Mouse (Mus musculus) left cerebral cortex, postnatal 14 days (tissue): ENCODE results near the gene Pax7. TPM values are rescaled to one million over a fixed set of nuclear protein-coding genes. Genes with fewer than 3 reads are reported as not detected.

Experiments
- DNase-seq, 2 experiments: peaks; one replicate each; pipeline ENCODE4 v3.0.0; 2021 to 2022; ENCODE audit warnings: low spot score in 2 of 2, mixed read lengths in 1 of 2
- intact Hi-C: fragments of 180-260 bp; cut with DNase I; formaldehyde crosslinking; loops from one replicate; pipeline ENCODE4 v1.15.1; 2025
- total RNA-seq, 2 experiments: library from RNA; stranded (reverse); gene quantifications; 2 replicates each; pipeline ENCODE4 v1.2.3; 2021

Gene Pax7
- total RNA-seq, 2 experiments from 2014 or later = not detected

- intact Hi-C loops = no loop called here
- no peak for DNase-seq
Measured at GRCm38 (mm10) chr4:139771125-139771631, 62.1 kb downstream of the Pax7 start.

DNA sequence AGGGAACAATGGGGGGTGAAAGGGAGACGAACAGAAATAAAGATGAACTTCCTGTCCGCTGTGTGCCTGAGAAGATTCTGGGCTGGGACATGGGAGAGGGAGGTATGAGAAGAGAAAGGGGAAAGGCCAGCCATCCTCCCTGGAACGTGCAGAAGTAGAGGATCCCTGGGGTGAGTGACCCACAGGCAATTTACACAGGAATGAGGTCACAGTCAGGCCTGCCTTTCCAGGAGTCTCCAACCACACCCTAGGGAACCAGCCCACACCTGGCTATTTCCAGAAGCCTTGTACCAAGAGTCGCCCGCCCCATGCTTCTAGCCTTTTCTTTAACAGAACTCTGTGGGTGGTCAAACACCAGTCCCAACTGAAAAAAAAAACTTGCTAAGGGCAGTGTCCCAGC is 65.5 kb downstream of the Pax7 start:
- intact Hi-C loops = no loop called here
- DNase-seq = no peak

DNA sequence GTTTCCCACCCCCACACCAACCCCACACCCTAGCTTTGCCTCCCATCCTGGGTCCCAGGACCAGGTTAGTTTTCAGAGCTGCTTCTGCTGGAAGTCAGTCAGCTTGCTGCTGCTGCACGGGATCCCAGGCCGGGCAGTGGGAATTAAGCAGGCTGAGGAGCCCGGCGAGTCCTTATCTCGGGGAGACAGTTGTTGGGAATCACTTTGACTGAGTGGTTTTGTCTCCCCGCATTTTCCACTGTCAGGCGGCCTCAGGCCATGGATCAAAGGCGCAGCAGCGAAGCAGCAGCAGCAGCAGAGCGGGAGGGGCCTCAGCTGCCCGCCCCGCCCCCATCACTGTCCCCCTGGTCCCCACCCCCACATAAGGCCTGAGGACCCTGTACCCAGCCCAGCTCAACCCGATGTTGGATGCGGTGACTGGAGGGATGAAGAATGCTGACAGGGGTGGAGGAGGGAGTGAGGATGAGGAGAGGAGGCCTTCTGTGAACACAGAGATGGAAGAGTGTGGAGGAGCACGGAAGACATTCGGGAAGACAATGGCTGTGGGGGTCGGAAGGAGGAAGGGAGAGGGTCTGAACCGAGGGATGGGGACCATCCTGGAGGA is 66.1 kb downstream of the Pax7 start:
- no peak for DNase-seq
- intact Hi-C loops = no loop called here

GRCm38 (mm10) chr4:139761911-139762310 is 71.4 kb downstream of the Pax7 start:
- intact Hi-C loops = no loop called here

GRCm38 (mm10) chr4:139760736-139761135 is 72.6 kb downstream of the Pax7 start:
- intact Hi-C loops = no loop called here
- DNase-seq = no peak

More at GRCm38 (mm10) chr4:139761911-139762310, 71.4 kb downstream of the Pax7 start:
- no peak for DNase-seq

DNA sequence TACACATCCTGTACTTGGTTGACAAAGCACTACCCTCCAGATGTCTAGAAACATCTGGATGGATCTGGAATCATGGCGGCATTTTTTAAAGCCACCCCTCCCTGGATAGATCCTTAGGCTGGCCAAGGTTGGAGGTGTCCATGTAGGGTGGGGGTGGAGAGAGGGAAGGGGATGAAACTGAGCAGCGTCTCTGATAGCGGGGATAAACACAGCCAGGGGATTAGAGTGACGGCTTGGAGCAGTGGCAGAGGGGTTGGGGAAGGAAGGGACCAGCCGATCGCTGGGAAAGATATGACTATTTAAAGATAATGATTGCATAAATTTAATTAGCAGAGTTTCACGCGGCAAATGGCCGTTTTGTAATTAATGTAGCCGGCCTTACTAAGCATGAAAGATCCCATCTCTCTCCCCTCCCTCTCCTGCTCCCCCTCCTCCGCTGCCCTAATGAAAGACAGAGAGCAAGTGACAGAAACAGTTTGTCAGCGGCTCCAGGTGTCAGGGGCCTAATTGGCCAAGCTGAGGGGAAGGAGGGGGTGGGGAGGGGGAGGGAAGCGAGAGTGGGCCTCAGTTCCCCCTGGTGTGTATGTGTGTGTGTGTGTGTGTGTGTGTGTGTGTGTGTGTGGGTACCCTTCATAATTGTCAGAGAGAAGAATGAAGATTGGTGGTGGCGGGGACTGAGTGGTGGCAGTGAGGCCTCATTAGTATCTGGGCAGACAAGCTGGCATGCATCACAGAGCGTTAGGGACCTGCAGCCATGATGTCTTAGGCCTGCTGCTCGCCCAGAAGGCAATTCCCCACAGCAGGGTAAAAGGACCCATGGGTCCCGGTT is 74.6 kb downstream of the Pax7 start:
- DNase-seq = no peak
- intact Hi-C loops = no loop called here

DNA sequence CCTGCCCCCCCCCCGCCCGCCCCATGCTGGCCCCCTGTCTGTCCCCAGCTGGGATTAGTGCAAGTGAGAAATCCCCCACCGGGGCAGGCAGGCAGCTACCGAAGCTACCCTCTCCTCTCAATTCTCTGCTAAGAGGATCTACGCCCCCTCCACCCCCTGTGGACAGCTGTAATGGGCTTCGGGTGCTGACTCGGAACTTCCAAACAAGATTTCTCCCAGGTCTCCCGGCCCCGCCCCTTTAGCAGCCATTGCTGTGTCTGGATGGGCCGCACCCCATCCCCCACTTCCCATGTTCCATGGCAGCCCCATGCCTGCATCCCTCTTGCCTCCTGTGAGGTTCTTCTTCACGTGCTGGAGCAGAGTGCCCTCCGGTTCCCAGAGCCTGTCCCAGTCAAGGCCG is 76.4 kb downstream of the Pax7 start:
- no peak for DNase-seq
- intact Hi-C loops = no loop called here

- DNase-seq = no peak
- intact Hi-C loops = loop anchor here (5.0 kb wide), 1 partner anchor 53 kb away; no protein-coding TSS in a partner anchor
Measured at GRCm38 (mm10) chr4:139754148-139754710, 79.1 kb downstream of the Pax7 start.

DNA sequence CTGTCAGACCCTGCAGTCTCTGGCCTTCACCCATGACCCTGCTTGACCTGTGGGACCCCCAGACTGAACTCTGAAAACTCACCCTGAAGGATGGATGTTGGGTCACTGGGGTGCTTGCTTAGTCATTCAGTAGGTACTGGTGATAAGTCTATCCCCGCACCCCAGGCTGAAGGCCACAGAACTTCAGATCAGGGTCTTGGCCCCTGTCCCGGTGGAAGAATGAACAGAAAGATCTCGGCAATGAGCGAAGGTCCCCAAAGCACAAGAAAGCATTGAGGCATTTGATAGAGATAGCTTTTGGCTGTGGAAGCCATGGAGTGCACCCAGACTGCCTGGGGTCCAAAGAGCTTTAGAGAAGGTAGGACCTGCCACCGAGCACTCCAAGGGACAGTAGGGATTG is 82.4 kb downstream of the Pax7 start:
- no peak for DNase-seq
- intact Hi-C loops = loop anchor here (5.0 kb wide), 1 partner anchor 56 kb away; no protein-coding TSS in a partner anchor

DNA sequence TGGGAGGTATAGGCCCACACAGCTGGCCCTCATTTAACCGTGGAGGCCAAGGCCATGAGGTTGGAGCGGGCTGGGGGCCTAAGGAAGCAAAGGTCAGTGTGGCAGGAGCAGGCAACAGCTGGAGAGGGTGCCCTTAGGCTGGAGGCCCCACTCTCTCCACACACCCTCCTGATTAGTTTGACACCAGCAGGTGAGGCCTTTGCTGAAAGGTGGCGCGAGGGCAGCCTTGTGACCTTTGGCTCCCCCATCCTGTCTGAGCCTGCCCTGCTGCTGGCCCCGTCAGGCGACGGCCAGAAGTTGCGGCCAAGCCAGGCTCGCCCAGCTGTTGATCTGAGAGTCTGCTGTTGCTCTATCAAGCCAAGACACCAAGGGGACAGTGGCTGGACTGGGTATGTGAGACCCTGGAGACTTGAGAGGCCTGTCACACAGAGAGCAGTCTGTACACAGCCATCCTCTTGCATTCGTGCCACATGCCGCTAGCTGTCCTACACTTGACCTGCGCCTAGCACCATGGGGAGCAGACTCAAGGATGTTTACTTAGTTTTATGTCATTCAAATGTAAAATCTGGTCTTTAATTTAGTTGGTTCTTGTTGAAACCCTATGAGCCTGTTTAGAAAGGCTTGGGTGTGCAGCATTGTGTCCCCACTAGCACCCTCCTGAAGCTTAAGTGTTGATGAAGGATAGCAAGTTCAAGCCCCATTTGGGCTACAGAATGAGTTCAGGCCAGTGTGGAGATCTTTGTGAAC is 86.0 kb downstream of the Pax7 start:
- no peak for DNase-seq
- intact Hi-C loops = no loop called here

DNA sequence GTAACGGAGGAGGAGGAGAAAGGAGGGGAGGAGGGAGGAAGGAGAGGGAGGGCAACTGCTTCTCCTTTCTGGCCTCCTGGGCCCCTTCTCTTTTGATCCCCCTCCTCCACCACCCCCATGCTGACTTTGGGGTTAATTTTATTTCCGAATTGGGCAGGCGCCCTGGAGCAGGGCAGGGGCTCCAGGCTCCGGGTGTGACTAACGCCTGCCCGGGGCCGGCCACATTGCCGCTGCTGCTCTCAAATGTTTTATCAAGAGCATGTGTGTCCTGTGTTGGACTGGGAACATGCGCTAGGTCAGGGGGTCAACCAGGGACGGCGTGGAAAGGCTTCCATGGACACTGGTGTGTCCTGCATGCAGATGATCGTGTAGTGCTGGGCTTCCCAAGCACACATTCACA is 87.2 kb downstream of the Pax7 start:
- DNase-seq = no peak
- intact Hi-C loops = no loop called here

- intact Hi-C loops = no loop called here
- no peak for DNase-seq
Measured at GRCm38 (mm10) chr4:139744765-139745395, 88.4 kb downstream of the Pax7 start.

DNA sequence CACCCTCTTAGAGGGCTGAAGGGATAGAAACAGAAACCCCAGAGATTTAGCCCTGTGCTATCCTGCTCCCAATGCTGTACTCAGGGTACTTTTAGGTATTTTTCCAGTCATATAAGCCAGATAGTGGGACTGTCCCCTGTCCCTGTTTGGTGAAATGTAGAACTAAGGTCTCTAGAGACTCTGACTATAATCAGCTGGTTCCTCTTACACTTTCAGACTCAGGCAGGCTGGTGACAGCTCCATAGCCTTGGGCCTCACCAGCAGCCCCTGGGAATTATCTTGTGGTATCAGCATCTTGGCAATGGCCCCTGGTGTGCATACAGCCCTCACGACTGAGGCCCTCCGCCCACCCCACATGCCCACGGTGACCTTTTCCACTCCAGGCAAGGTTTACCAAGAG is 89.7 kb downstream of the Pax7 start:
- intact Hi-C loops = no loop called here

GRCm38 (mm10) chr4:139737035-139737434 is 96.3 kb downstream of the Pax7 start:
- intact Hi-C loops = no loop called here
- DNase-seq = peak; percentile 73 to 85

More for the DNA sequence above, 89.7 kb downstream of the Pax7 start:
- no peak for DNase-seq

DNA sequence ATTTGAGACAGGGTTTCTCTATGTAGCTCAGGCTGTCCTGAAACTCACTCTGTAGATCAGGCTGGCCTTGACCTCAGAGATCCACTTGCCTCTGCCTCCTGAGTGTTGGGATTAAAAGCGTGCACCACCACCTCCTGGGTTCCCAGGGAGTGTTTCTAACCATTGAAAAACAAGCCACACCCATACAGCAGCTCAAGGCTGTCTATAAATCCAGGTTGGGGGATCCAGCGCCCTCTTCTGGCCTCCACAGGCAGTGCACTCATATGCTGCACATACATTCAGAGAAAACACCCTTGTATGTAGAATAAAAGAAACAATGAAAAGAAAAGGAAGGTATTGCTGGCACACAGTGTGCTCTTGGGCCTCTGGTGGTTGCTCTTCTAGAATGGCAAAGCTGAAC is 106.2 kb downstream of the Pax7 start:
- DNase-seq = no peak
- intact Hi-C loops = no loop called here

DNA sequence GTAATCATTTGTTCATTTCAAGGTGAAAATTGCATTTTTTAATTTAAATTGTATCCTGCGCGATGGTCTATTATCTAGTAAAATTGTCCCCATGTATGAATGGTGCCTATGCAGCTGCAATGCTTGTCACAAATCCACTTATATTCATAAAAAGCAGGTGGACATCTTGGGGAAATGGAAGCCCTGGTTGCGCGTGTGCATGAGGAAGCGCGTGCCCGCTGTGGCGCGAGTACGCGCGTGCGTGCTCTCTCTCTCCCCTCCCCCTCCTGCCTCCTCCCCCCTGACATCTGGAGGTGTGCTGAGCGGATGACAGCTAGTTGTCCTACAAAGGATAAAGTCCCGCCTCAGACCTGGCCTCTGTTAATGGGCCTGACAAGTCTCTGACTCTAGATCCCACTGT is 107.9 kb downstream of the Pax7 start:
- DNase-seq = no peak
- intact Hi-C loops = no loop called here

GRCm38 (mm10) chr4:139724296-139724695 is 109.0 kb downstream of the Pax7 start:
- no peak for DNase-seq
- intact Hi-C loops = no loop called here

GRCm38 (mm10) chr4:139718978-139719377 is 114.3 kb downstream of the Pax7 start:
- no peak for DNase-seq
- intact Hi-C loops = no loop called here

GRCm38 (mm10) chr4:139716477-139717169 is 116.7 kb downstream of the Pax7 start:
- intact Hi-C loops = no loop called here
- peak; percentile 29 to 63 for DNase-seq
